Mouse (Mus musculus): ENCODE measurements around the gene Nyap1.
"Not testable (repeated sequence)": the region's sequence is repeated elsewhere in the genome, so short reads cannot be mapped to it uniquely, and the experiment has no call there.

Nyap1 gene

GRCm38 (mm10) chr5:137745214-137746171, 4.1 kb upstream of the Nyap1 start, which contains the start of gene Tsc22d4:
Gene Tsc22d4, plus strand, starts transcription at chr5:137745730.
- DNase-seq (ENCODE audit: low spot score in 2 of 2) = peak; percentile 93 to 96

GRCm38 (mm10) chr5:137744197-137744596, 2.8 kb upstream of the Nyap1 start:
- no peak for DNase-seq (ENCODE audit: low spot score in 2 of 2)

GRCm38 (mm10) chr5:137742836-137743235, 1.4 kb upstream of the Nyap1 start:
- DNase-seq (ENCODE audit: low spot score in 2 of 2) = no peak

- DNase-seq (ENCODE audit: low spot score in 2 of 2) = no peak
These were observed 641 bp upstream of the Nyap1 start for GRCm38 (mm10) chr5:137742048-137742447.

- no peak for DNase-seq (ENCODE audit: low spot score in 2 of 2)
These were observed 901 bp downstream of the Nyap1 start for GRCm38 (mm10) chr5:137740506-137740905.

- no peak for DNase-seq (ENCODE audit: low spot score in 2 of 2)
These were observed 1.9 kb downstream of the Nyap1 start for GRCm38 (mm10) chr5:137739471-137739870.

- no peak for DNase-seq (ENCODE audit: low spot score in 2 of 2)
These were observed 2.9 kb downstream of the Nyap1 start for GRCm38 (mm10) chr5:137738516-137738915.

GRCm38 (mm10) chr5:137737400-137737940, 3.9 kb downstream of the Nyap1 start:
- no peak for DNase-seq (ENCODE audit: low spot score in 2 of 2)

- DNase-seq (ENCODE audit: low spot score in 2 of 2) = no peak
These were observed 6.9 kb downstream of the Nyap1 start for GRCm38 (mm10) chr5:137734289-137735061.

- DNase-seq (ENCODE audit: low spot score in 2 of 2) = no peak
These were observed 7.6 kb downstream of the Nyap1 start for GRCm38 (mm10) chr5:137733638-137734288.

GRCm38 (mm10) chr5:137726767-137727166, 14.6 kb downstream of the Nyap1 start:
- DNase-seq (ENCODE audit: low spot score in 2 of 2) = no peak

GRCm38 (mm10) chr5:137723840-137724239, 17.6 kb downstream of the Nyap1 start:
- DNase-seq (ENCODE audit: low spot score in 2 of 2) = no peak

GRCm38 (mm10) chr5:137720558-137721164, 20.7 kb downstream of the Nyap1 start:
- DNase-seq (ENCODE audit: low spot score in 2 of 2) = not testable (repeated sequence)

GRCm38 (mm10) chr5:137719088-137719487, 22.3 kb downstream of the Nyap1 start:
- DNase-seq (ENCODE audit: low spot score in 2 of 2) = no peak

GRCm38 (mm10) chr5:137718020-137718790, 23.2 kb downstream of the Nyap1 start:
- no peak for DNase-seq (ENCODE audit: low spot score in 2 of 2)

- no peak for DNase-seq (ENCODE audit: low spot score in 2 of 2)
These were observed 25.7 kb downstream of the Nyap1 start for GRCm38 (mm10) chr5:137715685-137716084.

GRCm38 (mm10) chr5:137713454-137713853, 28.0 kb downstream of the Nyap1 start:
- DNase-seq (ENCODE audit: low spot score in 2 of 2) = no peak

GRCm38 (mm10) chr5:137706913-137707633, 34.3 kb downstream of the Nyap1 start:
- peak; percentile 77 to 87 for DNase-seq (ENCODE audit: low spot score in 2 of 2)

GRCm38 (mm10) chr5:137705242-137705641, 36.2 kb downstream of the Nyap1 start:
- DNase-seq (ENCODE audit: low spot score in 2 of 2) = no peak

- DNase-seq (ENCODE audit: low spot score in 2 of 2) = no peak
These were observed 41.6 kb downstream of the Nyap1 start for GRCm38 (mm10) chr5:137699850-137700249.

Measured in urinary bladder, postnatal 4 days (tissue).